Mouse (Mus musculus): ENCODE data around the gene 6430550D23Rik.

The 6430550D23Rik gene

DNA sequence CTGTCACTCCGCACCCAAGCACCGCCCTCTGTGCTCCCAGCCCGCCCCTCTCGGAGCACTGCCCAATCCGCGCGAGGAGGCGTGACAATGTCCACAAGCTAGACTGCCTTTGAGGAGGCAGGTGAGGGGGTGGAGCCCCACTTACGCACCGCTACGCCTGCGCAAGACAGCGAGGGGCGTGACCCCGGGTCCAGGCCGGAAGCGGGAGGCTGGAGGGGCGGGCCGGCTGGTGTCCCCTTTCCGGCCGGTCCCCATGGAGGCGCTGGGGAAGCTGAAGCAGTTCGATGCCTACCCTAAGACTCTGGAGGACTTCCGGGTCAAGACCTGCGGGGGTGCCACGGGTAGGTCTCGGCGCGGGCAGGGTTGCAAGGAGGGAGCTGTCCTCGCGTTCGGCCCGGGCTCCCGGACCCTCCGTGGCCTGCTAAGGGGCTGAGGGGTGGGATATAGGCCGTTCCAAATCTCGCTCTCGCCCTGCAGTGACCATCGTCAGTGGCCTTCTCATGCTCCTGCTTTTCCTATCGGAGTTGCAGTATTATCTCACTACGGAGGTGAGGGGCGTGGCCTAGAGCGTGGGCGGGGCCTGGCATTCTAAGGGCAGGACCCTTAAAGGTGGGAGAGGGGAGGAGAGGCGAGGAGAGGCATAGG is at the start of gene 6430550D23Rik, which contains the start of gene Ergic3:
Gene 6430550D23Rik, minus strand, starts transcription at position 90 of the 645 bp plus-strand sequence.
Gene Ergic3, plus strand, starts transcription at position 158 of the 645 bp plus-strand sequence.
- under 1% methylated on average over 45 of the region's 45 CpGs for WGBS

DNA sequence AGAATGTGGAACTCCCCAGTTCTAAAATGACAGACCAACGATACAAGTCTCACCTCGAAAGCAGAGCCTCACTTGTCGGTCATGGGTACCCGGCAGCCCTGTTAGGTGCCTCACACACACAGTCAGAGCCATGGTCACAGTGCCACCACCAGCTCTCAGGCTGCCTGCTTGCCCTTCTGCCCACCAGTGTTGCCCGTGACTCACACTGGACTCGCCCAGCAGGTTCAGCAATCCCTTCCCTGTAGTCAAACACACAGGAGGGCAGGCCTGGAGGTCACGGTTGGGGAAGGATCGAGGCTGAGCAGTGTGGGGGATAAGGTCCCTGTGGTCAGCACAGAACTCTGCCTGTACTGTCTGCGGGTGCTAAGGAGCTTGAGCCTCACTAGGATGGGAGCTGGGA is 45.0 kb upstream of the 6430550D23Rik start, which contains the start of gene Fer1l4:
Gene Fer1l4, minus strand, starts transcription at position 132 of the 400 bp plus-strand sequence.
- WGBS, result 90% methylated on average over 9 of the region's 9 CpGs

DNA sequence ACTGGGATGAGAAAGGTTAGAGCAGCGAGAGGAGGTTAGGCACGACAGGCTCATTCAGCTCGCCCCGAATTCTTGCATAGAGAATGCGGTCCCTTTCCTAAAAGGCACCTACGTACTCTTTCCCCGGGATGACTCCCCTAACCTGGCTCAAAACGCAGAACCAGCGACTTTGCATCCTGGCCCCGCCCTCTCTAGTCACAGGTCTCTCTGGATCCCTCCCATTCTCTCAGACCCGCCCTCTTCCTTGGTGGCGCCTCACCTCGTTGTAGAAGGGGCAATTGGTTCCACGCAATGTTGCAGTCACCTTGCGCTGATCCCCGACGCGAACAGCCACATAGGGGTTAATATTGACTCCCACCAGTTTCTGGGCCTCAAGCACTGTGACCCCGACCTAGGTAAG is 40.2 kb upstream of the 6430550D23Rik start:
- WGBS, result 38% methylated on average over 19 of the region's 19 CpGs

DNA sequence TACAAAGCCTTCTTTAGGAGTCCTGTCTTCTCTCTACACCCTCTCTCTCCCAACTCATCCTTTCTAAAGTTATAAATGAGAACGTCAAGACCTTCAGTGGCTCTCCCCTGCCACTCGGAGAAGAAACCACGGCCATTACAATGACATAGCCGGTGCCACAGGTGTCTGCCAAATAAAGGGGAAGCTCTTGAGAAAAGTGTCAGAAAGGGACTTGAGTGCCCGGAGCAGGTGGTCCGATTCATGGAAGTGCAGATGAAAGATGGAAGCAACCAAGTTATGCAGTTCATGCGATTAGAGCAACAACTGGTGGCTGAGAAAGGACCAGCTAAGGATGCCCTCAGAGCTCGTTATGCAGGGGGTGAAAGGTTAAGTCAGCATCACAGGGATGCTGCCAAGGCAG is 35.1 kb upstream of the 6430550D23Rik start:
- WGBS, result 85% methylated on average over 8 of the region's 8 CpGs

DNA sequence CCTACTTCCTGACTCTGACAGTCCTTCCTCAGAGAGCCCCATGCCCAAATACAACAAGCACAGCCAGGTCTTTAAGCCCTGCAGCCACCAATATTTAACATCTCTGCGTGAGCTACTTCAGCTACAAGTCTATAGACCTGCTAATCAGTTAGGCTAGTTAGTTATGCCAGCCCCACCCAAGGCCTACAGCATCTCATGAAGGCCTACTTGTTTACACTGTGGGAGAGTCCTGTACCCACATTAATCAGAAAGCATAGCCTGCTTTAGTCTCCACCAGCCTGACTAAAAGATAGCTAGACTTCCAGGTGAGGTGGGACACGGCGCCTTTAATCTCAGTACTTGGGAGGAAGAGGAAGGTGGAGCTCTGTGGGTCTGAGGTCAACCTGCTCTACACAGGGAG is 31.6 kb upstream of the 6430550D23Rik start:
- WGBS, result 90% methylated on average over 3 of the region's 3 CpGs

DNA sequence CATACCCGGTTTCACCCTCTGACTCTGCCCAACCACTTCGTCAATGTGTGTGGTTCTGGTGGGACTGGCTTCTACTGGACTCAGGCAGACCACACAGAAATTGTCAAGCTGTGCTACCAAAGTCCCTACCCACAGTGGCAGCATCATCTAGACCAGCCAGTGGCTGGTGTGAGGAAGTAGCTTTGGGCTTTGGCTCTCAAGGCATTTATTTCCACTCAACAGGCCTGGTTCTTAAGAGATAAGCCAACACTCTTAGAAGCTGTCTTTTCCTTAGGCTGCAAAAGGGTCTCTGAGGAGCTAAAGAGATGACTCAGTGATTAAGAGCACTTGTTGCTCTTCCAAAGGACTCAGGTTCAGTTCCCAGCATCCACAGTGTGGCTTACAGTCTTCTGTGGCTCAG is 14.0 kb upstream of the 6430550D23Rik start:
- 88% methylated on average over 2 of the region's 2 CpGs for WGBS

DNA sequence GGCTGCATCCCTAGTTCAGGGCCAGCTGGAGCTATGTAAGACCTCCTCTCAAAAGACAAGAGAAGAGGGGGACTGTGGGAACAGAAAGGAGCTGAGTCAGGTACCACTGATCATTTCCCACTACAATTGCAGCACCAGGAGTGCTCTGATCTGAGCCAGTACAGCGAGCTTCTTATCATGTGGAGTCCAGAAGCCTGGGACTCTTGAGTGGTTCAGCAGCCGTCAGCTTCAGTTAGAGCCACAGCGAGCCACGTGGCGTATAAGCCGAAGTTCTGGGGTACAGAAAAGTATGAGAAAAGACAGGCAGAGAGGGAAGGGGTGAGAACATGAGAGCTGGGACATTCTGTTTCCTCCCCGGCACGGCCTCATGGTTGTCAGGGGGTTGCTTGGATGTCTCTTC is 13.4 kb upstream of the 6430550D23Rik start:
- WGBS, result 91% methylated on average over 8 of the region's 8 CpGs

DNA sequence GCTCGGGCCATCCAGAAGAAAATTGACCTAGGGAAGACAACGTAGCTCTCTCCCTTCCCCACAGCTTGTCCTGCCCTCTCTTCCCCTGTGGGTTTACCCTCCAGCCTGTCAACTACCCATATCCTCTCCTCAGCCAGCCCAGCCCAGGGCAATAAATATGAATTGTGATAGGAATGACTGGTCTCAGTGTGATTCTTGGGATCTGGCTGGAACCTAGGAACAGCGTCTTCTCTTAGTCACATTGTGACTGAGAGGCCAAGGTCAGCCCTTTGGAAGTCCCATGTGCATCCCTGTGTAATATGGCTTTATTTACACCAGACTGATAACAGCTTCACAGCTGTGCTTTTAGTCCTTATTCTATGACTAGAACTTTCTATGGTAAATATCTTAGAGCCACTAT is 10.3 kb upstream of the 6430550D23Rik start:
- WGBS, result 89% methylated on average over 3 of the region's 3 CpGs

DNA sequence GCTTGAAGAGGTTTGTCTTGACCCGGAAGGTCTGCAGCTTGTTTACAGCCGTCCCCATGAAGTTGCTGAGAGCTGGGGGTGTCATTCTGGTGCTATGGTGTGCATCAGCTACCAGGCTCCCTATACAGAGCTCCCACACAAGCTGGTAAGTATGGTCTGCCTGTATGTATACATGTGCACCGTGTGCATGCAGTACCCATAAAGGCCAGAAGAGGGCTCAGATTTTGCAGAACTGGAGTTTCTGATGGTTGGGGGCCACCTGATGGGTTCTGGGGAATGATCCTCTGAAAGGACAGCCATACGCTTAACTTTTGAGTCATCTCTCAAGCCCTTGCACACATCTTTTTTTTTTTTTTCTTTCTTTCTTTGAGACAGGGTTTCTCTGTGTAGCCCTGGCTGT is 2.4 kb downstream of the 6430550D23Rik start:
- WGBS, result 93% methylated on average over 4 of the region's 4 CpGs

DNA sequence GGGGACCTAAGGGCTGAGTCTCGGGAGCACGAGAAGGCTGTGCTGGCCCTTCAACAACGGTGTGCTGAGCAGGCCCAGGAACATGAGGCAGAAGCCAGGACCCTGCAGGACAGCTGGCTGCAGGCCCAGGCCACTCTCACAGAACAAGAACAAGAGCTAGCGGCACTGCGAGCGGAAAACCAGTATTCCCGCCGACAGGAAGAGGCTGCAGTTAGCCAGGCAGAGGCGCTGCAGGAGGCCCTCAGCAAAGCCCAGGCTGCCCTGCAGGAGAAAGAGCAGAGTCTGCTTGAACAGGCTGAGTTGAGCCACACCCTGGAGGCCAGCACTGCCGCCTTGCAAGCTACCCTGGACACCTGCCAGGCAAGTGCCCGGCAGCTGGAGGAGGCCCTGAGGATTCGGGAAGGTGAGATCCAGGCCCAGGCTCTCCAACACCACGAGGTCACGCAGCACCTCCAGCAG is 15.9 kb downstream of the 6430550D23Rik start:
- 55% methylated on average over 14 of the region's 14 CpGs for WGBS

DNA sequence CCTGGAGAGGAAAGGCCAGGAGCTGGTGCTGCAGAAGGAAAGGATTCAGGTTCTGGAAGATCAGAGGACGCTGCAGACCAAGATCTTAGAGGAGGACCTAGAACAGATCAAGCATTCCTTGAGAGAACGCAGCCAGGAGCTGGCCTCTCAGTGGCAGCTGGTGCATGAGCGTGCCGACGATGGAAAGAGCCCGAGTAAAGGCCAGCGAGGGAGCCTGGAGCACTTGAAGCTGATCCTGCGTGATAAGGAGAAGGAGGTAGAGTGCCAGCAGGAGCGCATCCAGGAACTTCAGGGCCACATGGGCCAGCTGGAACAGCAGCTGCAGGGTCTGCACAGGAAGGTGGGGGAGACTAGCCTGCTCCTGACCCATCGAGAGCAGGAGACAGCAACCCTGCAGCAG is 16.6 kb downstream of the 6430550D23Rik start:
- 77% methylated on average over 10 of the region's 10 CpGs for WGBS

DNA sequence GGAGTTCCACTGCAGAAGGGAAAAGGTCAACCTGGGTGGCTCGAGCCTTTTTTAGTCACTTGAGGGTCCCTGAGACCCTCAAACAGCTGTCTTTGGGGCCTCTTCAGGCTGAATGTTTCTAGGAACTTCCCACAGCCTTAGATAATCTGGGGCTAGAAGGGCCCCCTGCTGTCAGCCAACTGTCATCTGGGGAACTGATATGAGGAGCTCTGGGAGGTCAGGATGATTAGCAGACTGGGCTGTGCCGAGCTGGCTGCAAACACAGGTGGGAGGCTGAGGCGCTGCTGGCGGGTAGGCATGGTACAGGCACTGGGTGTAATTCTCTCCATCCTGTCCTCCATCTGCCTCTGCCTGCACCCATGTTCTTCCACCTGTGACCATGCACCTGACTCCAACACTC is 18.7 kb downstream of the 6430550D23Rik start:
- 73% methylated on average over 4 of the region's 4 CpGs for WGBS

DNA sequence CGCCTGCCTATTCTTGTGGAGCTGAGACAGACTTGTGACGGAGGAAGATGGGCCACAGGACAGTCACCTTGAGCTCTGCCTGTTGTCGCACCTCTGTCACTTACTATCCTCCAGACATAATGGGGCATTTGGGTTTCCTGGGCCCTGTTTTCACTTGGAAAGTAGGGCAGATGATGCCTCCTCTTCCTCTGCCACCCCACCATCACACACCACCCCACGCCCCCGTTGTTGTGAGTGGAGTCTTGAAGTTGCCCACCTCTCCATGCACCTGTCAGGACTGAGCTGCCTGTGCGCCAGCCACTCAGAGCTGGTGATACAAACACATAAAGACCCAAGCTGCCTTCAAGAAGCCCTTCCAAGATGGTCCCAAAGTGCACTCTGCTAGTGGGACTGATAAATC is 20.6 kb downstream of the 6430550D23Rik start:
- 98% methylated on average over 6 of the region's 6 CpGs for WGBS

DNA sequence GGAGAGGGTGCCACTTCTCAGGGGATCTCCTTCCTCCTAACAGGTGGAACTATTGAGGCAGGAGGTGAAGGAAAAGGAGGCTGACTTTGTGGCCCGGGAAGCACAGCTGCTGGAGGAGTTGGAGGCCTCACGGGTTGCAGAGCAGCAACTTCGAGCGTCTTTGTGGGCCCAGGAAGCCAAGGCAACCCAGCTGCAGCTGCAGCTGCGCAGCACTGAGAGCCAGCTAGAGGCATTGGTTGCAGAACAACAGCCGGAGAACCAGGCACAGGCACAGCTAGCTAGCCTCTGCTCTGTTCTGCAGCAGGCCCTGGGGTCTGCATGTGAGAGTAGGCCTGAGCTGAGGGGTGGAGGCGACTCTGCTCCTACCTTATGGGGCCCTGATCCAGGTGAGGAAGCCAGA is 22.0 kb downstream of the 6430550D23Rik start:
- WGBS, result 88% methylated on average over 7 of the region's 7 CpGs

DNA sequence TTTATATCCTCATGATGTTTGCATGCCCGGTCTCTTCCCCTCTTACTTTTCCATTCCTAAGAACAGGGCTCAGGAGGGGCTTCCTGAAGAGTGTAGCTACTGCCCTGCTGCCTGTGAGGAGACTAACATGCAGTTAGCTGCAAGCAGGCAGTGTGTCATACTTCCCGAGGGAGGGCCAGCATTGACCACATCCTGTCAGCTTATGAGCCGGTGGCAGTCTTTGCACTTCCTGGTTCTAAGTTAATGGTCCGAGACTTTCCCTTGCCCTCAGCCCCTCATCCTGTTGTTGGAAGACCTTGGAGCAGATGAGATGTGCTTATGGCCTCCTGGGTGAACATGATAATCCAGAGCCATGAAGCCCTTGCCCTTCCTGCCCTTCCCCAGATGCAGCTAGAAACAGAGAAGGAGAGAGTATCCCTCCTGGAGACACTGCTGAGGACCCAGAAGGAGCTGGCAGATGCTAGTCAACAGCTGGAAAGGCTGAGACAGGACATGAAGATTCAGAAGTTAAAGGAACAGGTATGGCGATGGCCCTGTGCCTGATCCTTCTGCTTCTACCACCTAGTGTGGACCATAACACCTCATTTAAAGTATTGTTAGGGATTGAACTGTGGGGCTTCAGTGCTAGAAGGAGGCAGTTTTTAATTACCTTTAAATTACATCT is 28.3 kb downstream of the 6430550D23Rik start:
- 80% methylated on average over 5 of the region's 5 CpGs for WGBS

DNA sequence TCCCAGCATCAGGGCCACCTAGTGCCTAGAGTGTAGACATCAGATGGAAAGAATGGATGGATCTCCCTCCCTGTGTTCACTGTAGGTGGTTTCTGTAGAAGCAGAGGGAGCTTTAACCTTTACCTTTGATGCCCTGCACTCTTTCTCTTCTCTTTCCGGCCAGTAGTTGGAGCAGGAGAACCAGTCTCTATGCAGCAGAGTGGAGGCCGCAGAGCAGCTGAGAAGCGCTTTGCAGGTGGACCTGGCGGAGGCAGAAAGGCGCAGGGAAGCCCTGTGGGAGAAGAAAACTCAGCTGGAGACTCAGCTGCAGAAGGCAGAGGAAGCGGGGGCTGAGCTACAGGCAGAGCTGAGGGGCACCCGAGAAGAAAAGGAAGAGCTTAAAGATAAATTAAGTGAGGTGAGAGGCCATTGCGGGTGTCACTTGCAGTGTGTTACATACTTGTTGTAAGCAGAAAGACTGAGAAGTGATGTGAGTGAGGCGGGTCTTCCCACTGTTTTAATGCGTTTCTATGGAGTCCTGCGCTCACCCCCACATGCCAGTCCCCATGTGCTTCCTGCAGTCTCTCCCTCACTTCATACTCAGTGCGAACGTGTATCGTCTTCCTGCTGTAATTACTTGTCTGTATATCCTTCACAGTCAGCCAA is 33.6 kb downstream of the 6430550D23Rik start:
- 66% methylated on average over 14 of the region's 14 CpGs for WGBS

DNA sequence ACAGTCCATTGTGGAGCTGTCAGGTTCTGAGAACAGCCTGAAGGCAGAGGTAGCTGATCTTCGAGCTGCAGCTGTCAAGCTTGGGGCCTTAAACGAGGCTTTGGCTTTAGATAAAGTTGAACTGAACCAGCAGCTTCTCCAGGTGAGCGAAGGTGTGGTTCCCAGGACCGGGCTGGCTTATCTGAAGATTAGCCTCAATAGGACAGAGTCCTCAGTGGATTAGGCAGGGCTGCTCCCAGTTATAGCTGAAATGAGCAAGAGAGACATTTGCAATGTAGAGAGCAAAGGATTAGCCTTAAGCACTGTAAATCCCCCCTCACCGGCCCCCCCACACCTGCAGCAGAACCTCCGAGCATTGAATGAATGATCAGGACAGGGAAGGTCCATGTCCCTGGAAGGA is 34.4 kb downstream of the 6430550D23Rik start:
- WGBS, result 86% methylated on average over 6 of the region's 6 CpGs

DNA sequence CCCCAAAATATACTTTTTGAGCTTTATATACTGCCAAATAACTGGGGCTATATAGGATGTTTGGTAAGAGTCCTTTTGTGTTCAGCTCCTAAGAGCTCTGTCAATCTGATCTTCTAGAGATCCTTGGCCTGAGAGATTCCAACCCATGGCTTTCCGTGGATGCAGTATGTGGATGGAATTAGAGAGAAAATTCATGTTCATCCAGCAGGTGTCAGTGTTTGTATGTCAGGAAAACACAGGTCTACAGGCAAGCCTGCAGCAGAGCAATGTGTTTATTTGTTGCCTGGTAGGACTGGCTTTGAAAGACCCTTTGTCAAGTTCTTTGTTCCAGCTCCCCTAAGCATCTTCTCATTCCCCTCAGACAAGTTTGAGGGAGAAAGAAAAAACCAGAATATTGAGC is 44.8 kb downstream of the 6430550D23Rik start:
- WGBS, result 33% methylated on average over 1 of the region's 1 CpGs

DNA sequence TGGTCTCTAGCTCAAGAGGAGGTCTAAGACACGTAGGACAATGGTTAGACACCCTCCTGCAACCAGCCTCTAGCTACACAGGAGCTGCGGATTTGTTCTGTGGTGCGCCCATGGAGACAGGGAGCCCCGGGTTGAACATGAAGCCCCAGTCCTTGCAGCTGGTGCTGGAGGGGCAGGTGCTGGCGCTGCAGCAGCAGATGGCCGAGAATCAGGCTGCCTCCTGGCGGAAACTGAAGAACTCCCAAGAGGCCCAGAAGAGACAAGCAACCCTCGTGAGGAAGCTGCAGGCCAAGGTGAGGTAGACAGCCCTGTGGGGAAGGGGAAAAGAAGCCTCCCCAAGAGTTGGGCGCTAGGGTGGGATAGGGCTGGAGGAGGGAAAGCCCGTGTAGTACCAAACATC is 45.9 kb downstream of the 6430550D23Rik start:
- WGBS, result 80% methylated on average over 10 of the region's 10 CpGs

DNA sequence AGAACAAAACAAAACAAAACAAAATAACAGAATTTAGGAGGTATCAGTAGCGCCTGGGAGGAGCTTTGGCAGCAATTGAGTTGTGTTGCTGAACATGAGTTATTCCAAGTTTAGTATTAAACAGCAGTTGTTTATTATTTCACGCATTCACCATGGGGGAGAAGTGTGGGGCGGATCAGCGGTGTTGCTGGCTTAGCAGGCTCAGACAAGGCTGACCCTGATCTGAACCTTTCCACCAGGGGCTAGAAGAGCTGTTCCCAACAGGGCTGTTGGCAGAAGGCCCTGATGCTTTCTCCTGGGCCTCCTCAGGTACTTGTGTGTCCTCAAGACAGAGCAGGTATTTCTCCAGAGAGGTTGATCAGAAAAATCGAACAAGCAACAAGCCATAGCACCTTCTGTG is 47.8 kb downstream of the 6430550D23Rik start:
- WGBS, result 83% methylated on average over 5 of the region's 5 CpGs

DNA sequence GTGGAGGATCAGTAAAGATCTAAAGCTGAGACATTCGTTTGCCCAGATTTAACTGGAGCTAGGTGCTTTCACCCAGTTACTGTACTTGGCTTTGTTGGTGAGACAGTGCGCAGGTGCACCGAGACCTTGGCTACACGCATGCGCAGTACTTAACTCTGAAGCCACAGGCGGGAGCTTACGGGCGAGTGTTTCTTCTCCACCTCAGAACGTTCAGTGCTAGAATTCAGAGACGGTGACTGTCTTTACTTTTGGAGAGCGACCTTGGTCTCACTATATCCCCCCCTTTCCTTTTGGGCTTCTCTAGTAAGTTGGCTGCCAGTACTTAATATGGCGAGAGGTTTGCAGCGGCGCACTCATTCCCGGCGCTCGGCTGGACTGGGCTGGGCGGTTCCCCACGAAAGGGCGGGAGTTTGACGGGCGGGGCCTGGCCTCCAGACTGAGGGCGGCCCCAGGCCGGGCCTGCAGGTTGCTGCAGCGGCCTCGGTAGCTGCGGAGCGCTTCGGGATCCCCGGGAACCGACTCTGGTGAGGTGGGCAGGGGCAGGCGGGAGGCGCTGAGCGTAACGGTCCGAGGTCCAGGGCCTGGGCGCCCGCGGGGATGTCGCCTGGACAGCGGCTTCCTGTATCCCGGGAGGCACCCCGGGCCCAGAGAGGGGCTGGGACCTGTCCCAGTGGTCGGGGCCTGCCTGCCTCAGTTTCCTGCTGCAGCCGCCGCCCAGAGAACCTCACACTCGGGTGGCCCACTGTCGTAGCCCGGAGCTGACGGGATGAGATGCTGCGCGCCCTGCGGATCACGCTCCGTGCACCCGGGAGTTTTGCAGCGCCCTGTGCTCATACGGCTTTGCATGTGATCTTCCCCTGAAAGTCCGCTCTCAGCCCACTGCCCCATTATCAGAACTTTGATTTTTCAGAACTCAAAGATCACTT is 51.4 kb downstream of the 6430550D23Rik start, which contains the start of gene Cep250:
Gene Cep250, plus strand, starts transcription at position 325 of the 926 bp plus-strand sequence.
- under 1% methylated on average over 59 of the region's 59 CpGs for WGBS

DNA sequence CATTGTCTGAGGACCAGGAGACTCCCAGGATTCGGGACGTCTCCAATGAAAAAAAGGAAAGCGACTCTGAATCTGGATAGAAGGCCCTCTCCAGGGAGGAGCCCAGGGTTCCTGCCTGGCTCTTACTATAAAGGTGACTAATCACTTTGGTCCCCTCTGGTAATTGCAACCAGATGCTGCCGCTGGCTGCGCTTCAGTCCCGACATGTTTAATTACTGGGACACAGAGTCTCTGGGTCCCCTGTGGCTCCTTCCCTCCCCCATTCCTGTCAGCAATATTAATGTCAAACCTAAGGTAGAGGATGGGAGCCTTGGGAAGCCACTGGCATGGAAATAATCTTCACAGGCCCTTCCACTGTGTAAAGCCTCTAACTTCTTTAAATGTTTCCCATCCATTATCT is 58.4 kb downstream of the 6430550D23Rik start:
- 55% methylated on average over 6 of the region's 6 CpGs for WGBS
